Mouse (Mus musculus) v-Abl transformed pro-B cells (cell line): ENCODE results near the gene Scgb2b7.
"Not testable (repeated sequence)": the region's sequence is repeated elsewhere in the genome, so short reads cannot be mapped to it uniquely, and the experiment has no call there.

ENCODE experiments used
- in situ Hi-C, 2 experiments: fragments of 400-800 bp; cut with MboI; formaldehyde crosslinking; loops; one replicate each; pipeline ENCODE4 v1.15.1; 2025; ENCODE audit not compliant: unreplicated experiment in 2 of 2

The Scgb2b7 gene

DNA sequence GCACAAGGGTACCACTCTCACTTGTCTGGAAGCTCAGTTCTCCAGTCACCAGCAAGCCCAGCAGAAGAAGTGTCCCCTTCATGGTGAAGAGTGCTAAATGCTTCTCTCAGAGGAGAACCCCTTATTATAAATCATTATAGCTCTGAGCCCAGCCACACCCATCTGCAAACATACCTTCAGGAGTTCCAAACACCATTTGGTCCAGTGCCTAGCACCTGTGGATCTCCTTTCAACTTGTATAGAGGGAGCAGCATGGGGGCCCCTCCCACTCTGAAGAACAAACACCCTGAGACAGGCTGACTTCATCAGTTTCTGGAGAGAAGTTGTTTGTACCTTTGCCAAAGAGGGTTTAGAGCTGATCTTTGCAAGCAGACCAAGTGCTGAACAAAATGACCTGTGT lies at the start of gene Scgb2b7:
Gene Scgb2b7 (minus strand): TSS at position 101 of the 400 bp plus-strand sequence.
- in situ Hi-C loops = not testable (repeated sequence)

GRCm38 (mm10) chr7:31712365-31712764 lies 6.8 kb upstream of the Scgb2b7 start, which contains the start of gene Scgb1b7:
Scgb1b7 (plus strand) TSS chr7:31712665.
- in situ Hi-C loops = not testable (repeated sequence)
